20 mouse cellular contexts compared by ENCODE assay signal in the genomic region with DNA sequence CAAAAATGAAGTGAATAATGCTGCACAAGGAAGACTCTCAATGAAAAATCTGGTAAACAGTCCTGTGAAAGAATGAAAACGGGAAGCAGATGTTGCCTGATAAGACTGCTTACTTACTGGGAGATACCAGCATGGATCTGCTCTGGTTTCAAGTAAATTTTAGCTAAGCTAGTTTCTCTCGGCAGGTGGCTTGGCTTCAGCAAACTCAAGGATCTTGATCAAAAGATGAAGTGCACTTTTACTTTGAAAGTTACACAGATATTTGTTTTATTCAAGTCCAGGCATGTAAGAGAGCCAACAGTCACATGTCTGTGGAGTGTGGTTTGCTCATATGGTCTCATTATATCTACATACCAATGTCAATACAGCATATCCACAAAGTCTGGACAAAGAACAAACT.
DNase-seq lines count a peak whose midpoint lies in the region; ATAC-seq and TF ChIP-seq lines count a peak whose summit lies in the region.
"Had no signal": no experiment of that assay in that cellular context is flagged by ENCODE, and none has a peak within 500 bp of the region (broad histone marks: within the 10 kb centered on the region; RNA-seq: fewer than 3 reads in every experiment).

No protein-coding gene starts in this region.

- 61% methylated on average over 2 of the region's 2 CpGs for WGBS in forebrain, postnatal 0 days
- WGBS in forebrain, embryonic 11.5 days, result 73% methylated on average over 2 of the region's 2 CpGs
- WGBS in lung, postnatal 0 days, result 23% methylated on average over 2 of the region's 2 CpGs
- 22% methylated on average over 2 of the region's 2 CpGs for WGBS in stomach, embryonic 14.5 days
- WGBS in thymus, adult 2 months, result 15% methylated on average over 2 of the region's 2 CpGs

- no peaks in the 10 kb centered on the region for H3K4me1 ChIP-seq in forebrain, postnatal 0 days (ENCODE audit: insufficient read depth)
- no peaks in the 10 kb centered on the region for H3K4me1 ChIP-seq in forebrain, embryonic 11.5 days (replicated peaks; ENCODE audit: control insufficient read depth, insufficient read depth, low read length)
- H3K4me1 ChIP-seq in lung, postnatal 0 days (ENCODE audit: insufficient read depth, low read depth, low read length), result no peaks in the 10 kb centered on the region; the same call in 1 of the 2 replicates
- no peaks in the 10 kb centered on the region for H3K4me1 ChIP-seq in stomach, embryonic 14.5 days (ENCODE audit: control insufficient read depth, insufficient read depth, low read length)
- H3K4me1 ChIP-seq in thymus, adult 2 months (replicated peaks; ENCODE audit: control insufficient read depth, insufficient read depth, low read length), result no peaks in the 10 kb centered on the region
- H3K4me1 ChIP-seq: forebrain, embryonic 10.5 days; heart, embryonic 10.5 days; limb, embryonic 12.5 days; liver, embryonic 15.5 days; neural tube, embryonic 15.5 days had no signal

- H3K4me2 ChIP-seq in forebrain, postnatal 0 days (ENCODE audit: low read depth), result no peak overlapping the region
- H3K4me2 ChIP-seq in forebrain, embryonic 11.5 days (ENCODE audit: low read depth, low read length, severe bottlenecking), result no peak overlapping the region
- no peak overlapping the region for H3K4me2 ChIP-seq in lung, postnatal 0 days (replicated peaks; ENCODE audit: low read depth, low read length)
- H3K4me2 ChIP-seq in stomach, embryonic 14.5 days (replicated peaks; ENCODE audit: low read depth, low read length), result no peak overlapping the region
- H3K4me2 ChIP-seq: limb, embryonic 12.5 days; liver, embryonic 15.5 days; neural tube, embryonic 15.5 days had no signal

- no peak overlapping the region for H3K27ac ChIP-seq in forebrain, postnatal 0 days (ENCODE audit: low read depth, low read length)
- H3K27ac ChIP-seq in forebrain, embryonic 11.5 days (ENCODE audit: low read depth, low read length), result no peak overlapping the region
- peak overlapping the region; percentile 32; the same call in 1 of the 2 replicates for H3K27ac ChIP-seq in lung, postnatal 0 days (ENCODE audit: low read length)
- H3K27ac ChIP-seq in stomach, embryonic 14.5 days (ENCODE audit: low read length), result no peak overlapping the region
- no peak overlapping the region for H3K27ac ChIP-seq in thymus, adult 2 months (ENCODE audit: control insufficient read depth, insufficient read depth, low read length)
- H3K27ac ChIP-seq: forebrain, embryonic 10.5 days; heart, embryonic 10.5 days; hindbrain, postnatal 0 days; limb, embryonic 12.5 days; liver, embryonic 15.5 days; neural tube, embryonic 15.5 days had no signal

- no peak overlapping the region for H3K4me3 ChIP-seq in forebrain, postnatal 0 days (ENCODE audit: low read depth, low read length)
- no peak overlapping the region for H3K4me3 ChIP-seq in forebrain, embryonic 11.5 days (ENCODE audit: low read depth, low read length)
- no peak overlapping the region for H3K4me3 ChIP-seq in lung, postnatal 0 days (ENCODE audit: low read depth, low read length)
- no peak overlapping the region for H3K4me3 ChIP-seq in stomach, embryonic 14.5 days (ENCODE audit: low read depth, low read length)
- no peak overlapping the region for H3K4me3 ChIP-seq in thymus, adult 2 months (ENCODE audit: control insufficient read depth, insufficient read depth, low read length)
- H3K4me3 ChIP-seq: forebrain, embryonic 10.5 days; heart, embryonic 10.5 days; limb, embryonic 12.5 days; liver, embryonic 15.5 days; neural tube, embryonic 15.5 days had no signal

- ATAC-seq in forebrain, postnatal 0 days, result peak; percentile 82
- no peak for ATAC-seq in forebrain, embryonic 11.5 days (replicated peaks; ENCODE audit: low FRiP score)
- ATAC-seq in lung, postnatal 0 days, result peak; percentile 81
- peak; percentile 53; the same call in 1 of the 2 replicates for ATAC-seq in stomach, embryonic 14.5 days (ENCODE audit: insufficient number of reproducible peaks, insufficient read depth, low FRiP score, low read depth)
- ATAC-seq: hindbrain, postnatal 0 days had no signal

- DNase-seq in forebrain, postnatal 0 days, result no peak
- DNase-seq in forebrain, embryonic 11.5 days (ENCODE audit: low spot score), result no peak
- DNase-seq in lung, postnatal 0 days (ENCODE audit: low spot score), result peak; percentile 72
- DNase-seq in lung, postnatal 14 days, result no peak
- DNase-seq in embryo, embryonic 11 days, result peak; percentile 19
- DNase-seq in thymus, adult 2 months, result no peak
- DNase-seq in spleen, postnatal 10 days (ENCODE audit: low spot score in 2 of 2), result no peak
- DNase-seq: adrenal gland, adult 2 months; cerebellum, adult 9-10 months; gastrocnemius, postnatal 36 days; heart, postnatal 14 days; kidney, adult 2 months; retina, postnatal 1 day had no signal

- TF ChIP-seq POLR2A in thymus, adult 2 months (IDR thresholded peaks at IDR 0.05; ENCODE audit: control insufficient read depth, extremely low read depth, insufficient read depth, low read length, poor library complexity), result no peak

- no peaks in the 10 kb centered on the region for H3K27me3 ChIP-seq in forebrain, postnatal 0 days (ENCODE audit: insufficient read depth, low read length)
- H3K27me3 ChIP-seq in forebrain, embryonic 11.5 days (ENCODE audit: control insufficient read depth, insufficient read depth, low read length), result no peaks in the 10 kb centered on the region
- H3K27me3 ChIP-seq in lung, postnatal 0 days (replicated peaks; ENCODE audit: insufficient read depth, low read length), result no peaks in the 10 kb centered on the region
- H3K27me3 ChIP-seq in stomach, embryonic 14.5 days (ENCODE audit: control insufficient read depth, insufficient read depth, low read length), result no peaks in the 10 kb centered on the region
- H3K27me3 ChIP-seq in thymus, adult 2 months (ENCODE audit: control insufficient read depth, insufficient read depth, low read length), result no peaks in the 10 kb centered on the region
- H3K27me3 ChIP-seq: limb, embryonic 12.5 days; liver, embryonic 15.5 days; neural tube, embryonic 15.5 days had no signal

- H3K9me3 ChIP-seq in forebrain, postnatal 0 days (ENCODE audit: low read length), result no peaks in the 10 kb centered on the region
- H3K9me3 ChIP-seq in forebrain, embryonic 11.5 days (ENCODE audit: control insufficient read depth, low read length), result no peaks in the 10 kb centered on the region
- H3K9me3 ChIP-seq in lung, postnatal 0 days (ENCODE audit: low read length), result no peaks in the 10 kb centered on the region
- H3K9me3 ChIP-seq in stomach, embryonic 14.5 days (ENCODE audit: control insufficient read depth, low read depth, low read length), result no peaks in the 10 kb centered on the region
- H3K9me3 ChIP-seq: forebrain, embryonic 10.5 days; heart, embryonic 10.5 days; limb, embryonic 12.5 days; liver, embryonic 15.5 days; neural tube, embryonic 15.5 days had no signal

- no peak overlapping the region for H3K9ac ChIP-seq in forebrain, postnatal 0 days
- no peak overlapping the region for H3K9ac ChIP-seq in forebrain, embryonic 11.5 days (ENCODE audit: low read length)
- no peak overlapping the region for H3K9ac ChIP-seq in lung, postnatal 0 days (replicated peaks; ENCODE audit: low read depth)
- no peak overlapping the region for H3K9ac ChIP-seq in stomach, embryonic 14.5 days (replicated peaks; ENCODE audit: low read depth, low read length)
- H3K9ac ChIP-seq: limb, embryonic 12.5 days; liver, embryonic 15.5 days; neural tube, embryonic 15.5 days had no signal

- peak; percentile 74 for TF ChIP-seq EP300 in lung, postnatal 0 days (IDR thresholded peaks at IDR 0.05)

- no peak for TF ChIP-seq CTCF in forebrain, postnatal 0 days (IDR thresholded peaks at IDR 0.05; ENCODE audit: low read depth)
- TF ChIP-seq CTCF in lung, postnatal 0 days (IDR thresholded peaks at IDR 0.05), result no peak
- no peak for TF ChIP-seq CTCF in thymus, adult 2 months (IDR thresholded peaks at IDR 0.05; ENCODE audit: borderline replicate concordance, control insufficient read depth, extremely low read depth, insufficient read depth, low read length, poor library complexity)

- no peaks in the 10 kb centered on the region for H3K36me3 ChIP-seq in forebrain, postnatal 0 days (ENCODE audit: insufficient read depth)
- no peaks in the 10 kb centered on the region for H3K36me3 ChIP-seq in forebrain, embryonic 11.5 days (ENCODE audit: control insufficient read depth, insufficient read depth, low read length)
- H3K36me3 ChIP-seq in lung, postnatal 0 days (ENCODE audit: insufficient read depth, low read length), result no peaks in the 10 kb centered on the region
- H3K36me3 ChIP-seq in stomach, embryonic 14.5 days (ENCODE audit: control insufficient read depth, insufficient read depth, low read length), result no peaks in the 10 kb centered on the region
- H3K36me3 ChIP-seq in thymus, adult 2 months (ENCODE audit: control insufficient read depth, insufficient read depth, low read length), result no peaks in the 10 kb centered on the region
- H3K36me3 ChIP-seq: forebrain, embryonic 10.5 days; heart, embryonic 10.5 days; limb, embryonic 12.5 days; liver, embryonic 15.5 days; neural tube, embryonic 15.5 days had no signal

Comparison
In these comparisons a context has a peak if more than half of its experiments do, and no peak if none do; other contexts are left out.
1. DNase-seq: peak in lung, postnatal 0 days (single experiment) and embryo, embryonic 11 days (single experiment); none in forebrain, postnatal 0 days (single experiment), forebrain, embryonic 11.5 days (single experiment), lung, postnatal 14 days (single experiment), thymus, adult 2 months (single experiment) and spleen, postnatal 10 days (0 of 2).